Mouse (Mus musculus) ES-Bruce4 (cell line): ENCODE data around the gene Rrad. TPM values are rescaled to one million over a fixed set of nuclear protein-coding genes. Genes with fewer than 3 reads are reported as not detected.
A peak's percentile ranks its signal among the peaks of the same experiment; 100 is the strongest.

ENCODE experiments used
- H3K27ac ChIP-seq: 2 replicates; pipeline ENCODE4 v1.5.1; 2012; ENCODE audit warnings: low read length, inconsistent platforms; ENCODE audit not compliant: insufficient read depth
- H3K27me3 ChIP-seq: 2 replicates; pipeline ENCODE4 v1.6.1; 2012; ENCODE audit warnings: mild to moderate bottlenecking, low read length, inconsistent platforms; ENCODE audit not compliant: control insufficient read depth, poor library complexity, insufficient read depth, severe bottlenecking
- H3K36me3 ChIP-seq: 2 replicates; pipeline ENCODE4 v1.6.1; 2012; ENCODE audit warnings: inconsistent platforms, mild to moderate bottlenecking, low read length, moderate library complexity; ENCODE audit not compliant: control insufficient read depth, poor library complexity, insufficient read depth, severe bottlenecking
- H3K4me1 ChIP-seq: one replicate; pipeline ENCODE4 v1.8.1; 2011; ENCODE audit warnings: low read length; ENCODE audit not compliant: control insufficient read depth, insufficient read depth
- H3K4me3 ChIP-seq: 2 replicates; pipeline ENCODE4 v1.5.1; 2011; ENCODE audit warnings: low read depth, mild to moderate bottlenecking, low read length
- H3K9ac ChIP-seq: 2 replicates; pipeline ENCODE4 v1.6.1; 2012; ENCODE audit warnings: low read depth, mild to moderate bottlenecking, inconsistent platforms; ENCODE audit not compliant: poor library complexity, severe bottlenecking
- H3K9me3 ChIP-seq: replicated peaks from 2 replicates; pipeline ENCODE4 v1.6.1; 2012; ENCODE audit warnings: mild to moderate bottlenecking, low read length, inconsistent platforms; ENCODE audit not compliant: control insufficient read depth, poor library complexity, insufficient read depth, severe bottlenecking
- CTCF ChIP-seq: IDR thresholded peaks from one replicate; pipeline ENCODE4 v1.8.1; 2011; ENCODE audit warnings: low read depth, low read length
- EP300 ChIP-seq: IDR thresholded peaks from 2 replicates; pipeline ENCODE4 v1.6.1; 2011; ENCODE audit warnings: low read depth, low read length; ENCODE audit not compliant: insufficient read depth
- POLR2A ChIP-seq: IDR thresholded peaks from one replicate; pipeline ENCODE4 v1.8.1; 2011; ENCODE audit warnings: low read length; ENCODE audit not compliant: insufficient read depth
- polyA plus RNA-seq: library from polyadenylated mRNA; stranded (reverse); fragments of >200 nt; gene quantifications from 2 replicates; pipeline ENCODE4 v1.2.4, GENCODE M21; 2011; ENCODE audit warnings: low read depth; ENCODE audit not compliant: missing spikeins, insufficient read depth, insufficient read length

Rrad gene
- polyA plus RNA-seq, 1 experiment = 1.9 TPM

GRCm38 (mm10) chr8:104631975-104632374 lies 848 bp upstream of the Rrad start:
- no peak overlapping the region for H3K4me3 ChIP-seq
- TF ChIP-seq CTCF (no peak), POLR2A (no peak), EP300 (no peak)
- H3K4me1 ChIP-seq = no peaks in the 10 kb centered on the region

DNA sequence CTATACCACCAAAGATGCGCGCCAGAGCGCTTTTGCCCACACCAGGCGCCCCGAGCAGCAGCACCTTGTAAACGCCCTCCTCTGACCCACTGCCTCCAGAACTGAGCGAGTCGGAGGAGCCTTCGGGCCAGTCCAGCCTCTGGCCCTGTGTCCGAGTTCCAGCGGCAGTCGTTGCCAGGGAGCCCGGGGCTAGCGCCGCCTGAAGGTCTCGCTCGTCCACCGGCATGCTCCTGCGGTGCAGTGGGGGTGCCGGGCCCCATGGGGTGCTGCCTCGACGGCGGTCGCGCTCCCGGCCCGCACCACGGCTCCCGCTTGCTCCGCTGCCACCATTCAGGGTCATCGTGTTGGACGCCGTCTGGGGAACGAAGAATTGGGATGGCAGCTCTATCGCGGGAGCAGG lies 553 bp downstream of the Rrad start:
- Histone ChIP-seq H3K27ac (no peak overlapping the region), H3K36me3 (no peaks in the 10 kb centered on the region), H3K27me3 (peaks cover 6% of the 10 kb centered on the region), H3K9ac (peak overlapping the region; percentile 2; the same call in 1 of the 2 replicates), H3K4me1 (no peaks in the 10 kb centered on the region), H3K9me3 (no peaks in the 10 kb centered on the region), H3K4me3 (peak overlapping the region; percentile 55)
- no peak for TF ChIP-seq EP300
- no peak for TF ChIP-seq POLR2A
- TF ChIP-seq CTCF = no peak

More at GRCm38 (mm10) chr8:104631975-104632374, 848 bp upstream of the Rrad start:
- H3K27me3 ChIP-seq = peaks cover 6% of the 10 kb centered on the region
- H3K36me3 ChIP-seq = no peaks in the 10 kb centered on the region
- H3K9me3 ChIP-seq = no peaks in the 10 kb centered on the region
- H3K27ac ChIP-seq = no peak overlapping the region
- no peak overlapping the region for H3K9ac ChIP-seq

DNA sequence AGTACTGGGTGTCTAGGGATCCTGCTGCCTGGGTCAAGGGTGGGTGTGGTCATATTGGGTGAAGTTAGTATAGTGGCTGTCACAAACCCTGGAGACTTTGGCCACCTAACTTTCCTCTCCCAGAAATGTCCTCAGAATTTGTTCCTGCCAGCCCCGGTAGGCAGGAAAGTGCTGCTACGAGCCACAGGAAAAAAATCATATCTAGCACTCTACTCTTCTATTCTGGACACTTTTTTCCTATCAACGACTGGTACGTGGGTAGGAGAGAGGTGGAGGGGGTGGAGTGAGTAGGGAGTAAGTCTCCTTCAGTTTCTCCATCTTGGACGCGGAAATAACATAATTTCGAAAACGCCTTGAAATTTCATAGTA lies 1.0 kb downstream of the Rrad start:
- TF ChIP-seq EP300 (no peak), CTCF (no peak), POLR2A (no peak)
- Histone ChIP-seq H3K4me3 (peak overlapping the region; percentile 55; the same call in 1 of the 2 replicates), H3K9ac (0 out of 2 replicates have a peak overlapping the region, but pooled peaks have one; percentile 2), H3K27me3 (peaks cover 6% of the 10 kb centered on the region), H3K36me3 (no peaks in the 10 kb centered on the region), H3K4me1 (no peaks in the 10 kb centered on the region), H3K9me3 (no peaks in the 10 kb centered on the region), H3K27ac (no peak overlapping the region)

DNA sequence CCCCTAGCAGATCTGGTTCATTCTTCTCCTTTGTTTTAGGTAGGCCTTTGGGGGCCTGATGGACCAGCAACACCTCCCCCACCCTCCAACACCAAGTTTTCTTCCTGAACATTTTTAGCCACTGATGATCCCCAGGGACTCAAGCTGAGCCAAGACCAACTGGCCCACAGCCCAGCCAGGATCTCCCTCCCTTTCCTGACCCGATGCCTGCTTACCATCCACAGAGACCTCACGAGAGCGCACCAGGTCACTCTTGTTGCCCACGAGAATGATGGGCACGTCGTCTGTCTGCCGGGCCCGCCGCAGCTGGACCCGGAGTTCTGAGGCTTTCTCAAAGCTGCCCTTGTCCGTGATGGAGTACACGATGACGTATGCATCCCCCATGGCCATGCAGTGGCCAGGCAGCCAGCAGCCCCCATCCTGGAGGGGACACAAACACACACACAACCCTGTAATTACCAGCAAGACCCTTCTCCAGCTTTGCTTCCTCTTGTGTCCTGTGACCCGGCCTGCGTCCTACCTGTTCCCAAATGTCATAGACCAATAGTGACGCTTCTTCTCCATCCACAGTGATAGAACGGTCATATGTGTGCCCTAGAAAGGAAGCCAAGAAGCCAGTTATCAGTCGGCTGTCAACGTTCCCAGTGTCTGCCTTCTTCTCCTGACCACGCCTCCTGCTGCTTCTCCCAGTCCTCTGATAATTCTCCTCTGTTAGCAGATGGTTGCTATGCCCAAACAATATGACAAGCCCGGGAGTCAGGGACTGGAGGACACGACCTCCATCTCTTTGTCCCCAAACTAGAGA lies 1.6 kb downstream of the Rrad start:
- Histone ChIP-seq H3K4me1 (no peaks in the 10 kb centered on the region), H3K27ac (no peak overlapping the region), H3K4me3 (no peak overlapping the region), H3K27me3 (peaks cover 6% of the 10 kb centered on the region), H3K36me3 (no peaks in the 10 kb centered on the region), H3K9me3 (no peaks in the 10 kb centered on the region), H3K9ac (no peak overlapping the region)
- no peak for TF ChIP-seq POLR2A
- TF ChIP-seq CTCF = no peak
- TF ChIP-seq EP300 = no peak

DNA sequence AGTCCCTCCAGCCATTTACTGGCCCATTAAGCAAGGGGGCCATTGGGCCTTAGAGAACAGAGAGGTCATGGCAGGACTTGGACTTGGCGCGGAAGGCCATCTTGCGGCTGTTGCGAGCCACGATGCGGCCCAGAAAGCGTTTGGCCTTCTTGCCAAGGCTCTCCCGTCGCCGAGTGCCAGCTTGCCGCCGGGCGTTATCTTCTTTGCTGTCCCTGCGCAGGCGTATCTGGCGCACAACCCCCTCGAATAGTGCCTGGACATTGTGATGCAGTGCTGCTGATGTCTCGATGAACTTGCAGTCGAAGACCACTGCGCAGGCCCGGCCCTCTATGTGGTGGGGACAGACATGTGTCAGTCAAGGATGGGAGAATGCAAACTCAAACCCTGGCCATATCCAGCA lies 2.7 kb downstream of the Rrad start:
- no peaks in the 10 kb centered on the region for H3K9me3 ChIP-seq
- H3K36me3 ChIP-seq = no peaks in the 10 kb centered on the region
- TF ChIP-seq CTCF (no peak), POLR2A (no peak), EP300 (no peak)
- no peaks in the 10 kb centered on the region for H3K4me1 ChIP-seq
- H3K4me3 ChIP-seq = no peak overlapping the region
- H3K27me3 ChIP-seq = peaks cover 6% of the 10 kb centered on the region
- H3K9ac ChIP-seq = no peak overlapping the region
- no peak overlapping the region for H3K27ac ChIP-seq

- no peaks in the 10 kb centered on the region for H3K36me3 ChIP-seq
- peaks cover 6% of the 10 kb centered on the region for H3K27me3 ChIP-seq
- TF ChIP-seq EP300 (no peak), POLR2A (no peak)
- H3K27ac ChIP-seq = no peak overlapping the region
- no peak overlapping the region for H3K4me3 ChIP-seq
- H3K9ac ChIP-seq = no peak overlapping the region
- no peaks in the 10 kb centered on the region for H3K9me3 ChIP-seq
- no peaks in the 10 kb centered on the region for H3K4me1 ChIP-seq
These were observed 3.9 kb downstream of the Rrad start for GRCm38 (mm10) chr8:104627065-104627740.
